Mouse (Mus musculus) limb, embryonic 11.5 days (tissue): ENCODE measurements around the gene Akna. TPM values are rescaled to one million over a fixed set of nuclear protein-coding genes. Genes with fewer than 3 reads are reported as not detected.

ENCODE experiments used
- ATAC-seq: fragments of 200-750 bp; cut with Nextera tagmentation; 2 replicates; pipeline ENCODE4 v1.8.0; 2017; ENCODE audit warnings: low read depth; ENCODE audit not compliant: insufficient number of reproducible peaks, low FRiP score, low TSS enrichment
- DNase-seq: peaks from one replicate; pipeline ENCODE4 v3.0.0-alpha.2; 2015; ENCODE audit warnings: low spot score
- H3K27ac ChIP-seq: fragments of 300-500 bp; sonication (generic); replicated peaks from 2 replicates; pipeline ENCODE4 v1.5.1; 2014; ENCODE audit warnings: low read depth, mild to moderate bottlenecking, low read length
- H3K27me3 ChIP-seq: fragments of 300-500 bp; sonication (generic); 2 replicates; pipeline ENCODE4 v1.6.1; 2014; ENCODE audit warnings: mild to moderate bottlenecking, low read length, mixed read lengths; ENCODE audit not compliant: control insufficient read depth, insufficient read depth
- H3K36me3 ChIP-seq: fragments of 300-500 bp; sonication (generic); 2 replicates; pipeline ENCODE4 v1.6.1; 2014; ENCODE audit warnings: mild to moderate bottlenecking, low read length, moderate library complexity, mixed read lengths; ENCODE audit not compliant: control insufficient read depth, insufficient read depth
- H3K4me1 ChIP-seq: fragments of 300-500 bp; sonication (generic); 2 replicates; pipeline ENCODE4 v1.6.1; 2014; ENCODE audit warnings: low read length, mixed read lengths; ENCODE audit not compliant: control insufficient read depth, insufficient read depth
- H3K4me2 ChIP-seq: fragments of 300-500 bp; sonication (generic); 2 replicates; pipeline ENCODE4 v1.6.1; 2014; ENCODE audit warnings: low read depth, mild to moderate bottlenecking, moderate library complexity; ENCODE audit not compliant: severe bottlenecking
- H3K4me3 ChIP-seq: fragments of 300-500 bp; sonication (generic); 2 replicates; pipeline ENCODE4 v1.5.1; 2014; ENCODE audit warnings: low read depth, low read length
- H3K9ac ChIP-seq: fragments of 300-500 bp; sonication (generic); 2 replicates; pipeline ENCODE4 v1.6.1; 2014; ENCODE audit warnings: mild to moderate bottlenecking, low read length
- H3K9me3 ChIP-seq: fragments of 300-500 bp; sonication (generic); 2 replicates; pipeline ENCODE4 v1.6.1; 2016; ENCODE audit warnings: low read length; ENCODE audit not compliant: control insufficient read depth
- WGBS: fragments of 180-500 bp; shearing (Covaris S2); extraction: QIAGEN DNeasy Blood & Tissue Kit; methylation state at CpG from one replicate; pipeline ENCODE4 v1.1.7; 2014; 5-methylcytosine and 5-hydroxymethylcytosine counted together
- polyA plus RNA-seq: library from polyadenylated mRNA; unstranded; fragments of >200 nt; fragmentation: Nextera tagmentation; extraction: Ambion mirVana; gene quantifications from 2 replicates; pipeline ENCODE4 v1.2.1, GENCODE M21; 2014

Gene Akna
- polyA plus RNA-seq, 1 experiment from 2014 or later: 9.5 TPM

DNA sequence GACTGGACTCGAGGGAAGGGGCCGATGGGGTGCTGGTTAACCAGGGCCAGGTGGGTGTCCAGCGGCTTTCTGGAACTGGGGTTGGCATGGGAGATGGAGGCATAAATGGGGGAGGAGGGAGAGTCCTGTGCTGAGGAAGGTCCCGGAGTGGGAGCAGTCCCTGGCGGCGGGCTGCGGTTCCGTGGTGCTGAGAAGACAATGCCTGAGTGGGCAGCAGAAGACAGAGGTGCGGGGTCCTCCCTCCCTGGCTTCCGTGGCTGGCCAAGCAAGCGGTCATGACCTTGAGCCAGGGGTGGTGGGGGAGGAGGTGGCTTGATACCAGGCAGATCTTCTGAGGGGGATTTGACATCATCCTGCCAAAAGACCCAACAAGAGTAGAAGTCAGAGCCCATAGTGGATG, 15.1 kb upstream of the Akna start:
- Histone ChIP-seq H3K27ac (no peak overlapping the region), H3K4me2 (no peak overlapping the region), H3K9me3 (no peaks in the 10 kb centered on the region), H3K9ac (no peak overlapping the region), H3K36me3 (no peaks in the 10 kb centered on the region), H3K4me1 (0 out of 2 replicates have a peak, but pooled peaks cover 3% of the 10 kb centered on the region), H3K27me3 (no peaks in the 10 kb centered on the region), H3K4me3 (no peak overlapping the region)
- ATAC-seq: no peak
- 80% methylated on average over 11 of the region's 11 CpGs for WGBS
- no peak for DNase-seq

DNA sequence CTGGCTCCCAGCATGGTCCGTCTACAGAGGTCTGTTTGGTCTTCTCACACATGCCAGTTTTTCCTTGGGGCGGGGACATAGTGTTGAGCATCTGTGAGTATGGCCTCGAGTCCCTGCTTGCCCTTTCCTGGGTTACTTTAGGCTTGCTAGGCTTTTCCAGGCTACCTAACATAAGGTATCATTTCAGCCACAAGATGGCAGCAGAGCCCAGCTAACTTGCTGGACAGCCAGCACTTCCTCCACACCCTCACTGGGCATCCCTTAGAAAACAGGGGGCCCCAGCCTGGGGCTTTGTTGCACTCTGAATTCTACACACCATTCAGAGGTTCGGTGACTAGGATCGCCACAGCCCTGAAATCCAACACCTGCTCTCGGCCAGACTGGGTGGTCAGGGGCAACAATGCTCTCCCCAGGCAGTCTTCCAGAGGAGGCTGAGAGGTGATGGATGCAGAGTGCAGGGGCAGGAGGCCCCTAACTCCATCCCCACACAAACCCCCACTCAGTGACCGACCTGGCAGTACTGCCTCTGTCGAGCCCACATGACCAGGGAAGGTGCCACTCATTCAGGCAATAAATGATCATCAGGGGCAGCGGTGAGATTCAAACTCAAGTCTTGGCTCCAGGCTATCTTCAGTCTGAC, 14.3 kb upstream of the Akna start:
- WGBS: 26% methylated on average over 9 of the region's 9 CpGs
- Histone ChIP-seq H3K4me2 (no peak overlapping the region), H3K4me3 (no peak overlapping the region), H3K9ac (no peak overlapping the region), H3K27ac (no peak overlapping the region), H3K9me3 (no peaks in the 10 kb centered on the region), H3K27me3 (no peaks in the 10 kb centered on the region), H3K36me3 (no peaks in the 10 kb centered on the region), H3K4me1 (0 out of 2 replicates have a peak, but pooled peaks cover 3% of the 10 kb centered on the region)
- peak; percentile 91 for DNase-seq
- ATAC-seq: peak; percentile 62

DNA sequence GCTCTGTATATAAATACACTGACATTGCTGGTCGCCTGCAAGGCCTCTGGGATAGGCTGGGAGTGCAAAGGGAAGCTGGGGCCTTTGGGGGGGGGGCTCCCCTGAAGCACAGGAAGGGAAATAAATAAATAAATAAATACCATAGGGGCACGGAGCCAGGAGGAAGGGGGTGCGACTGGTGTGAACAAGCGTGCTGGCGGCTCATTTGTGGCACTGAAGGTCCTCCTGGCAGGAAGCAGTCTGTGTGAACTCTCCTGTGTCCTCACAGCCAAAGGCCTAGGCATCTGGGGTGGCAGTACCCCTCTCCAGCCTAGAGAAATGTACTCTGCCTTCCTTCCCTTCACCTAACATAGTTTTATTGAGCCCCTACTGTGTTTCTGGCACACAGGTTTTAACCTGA, 11.8 kb upstream of the Akna start:
- Histone ChIP-seq H3K36me3 (no peaks in the 10 kb centered on the region), H3K9me3 (no peaks in the 10 kb centered on the region), H3K27ac (no peak overlapping the region), H3K27me3 (no peaks in the 10 kb centered on the region), H3K4me1 (0 out of 2 replicates have a peak, but pooled peaks cover 3% of the 10 kb centered on the region), H3K9ac (no peak overlapping the region), H3K4me2 (no peak overlapping the region), H3K4me3 (no peak overlapping the region)
- ATAC-seq (no peak), DNase-seq (no peak)
- WGBS: 89% methylated on average over 5 of the region's 5 CpGs

DNA sequence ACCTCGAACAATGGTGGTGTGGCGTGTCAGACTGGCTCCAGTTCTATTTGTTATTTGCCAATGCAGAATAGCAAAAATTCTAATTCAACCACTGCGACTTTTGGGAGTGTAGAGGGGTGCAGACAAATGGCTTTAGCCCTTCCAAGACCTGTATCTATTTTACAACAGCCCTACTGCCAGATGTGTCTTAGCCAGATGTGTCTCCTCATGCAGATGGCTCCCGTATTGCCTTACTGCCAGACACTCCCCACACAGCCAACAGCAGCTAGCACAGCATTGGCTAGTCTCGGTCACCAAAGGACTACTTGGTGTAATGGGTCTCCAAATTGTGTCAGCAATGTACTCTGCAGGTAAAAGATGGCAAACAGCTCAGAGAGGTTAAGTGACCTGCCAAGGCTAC, 8.1 kb upstream of the Akna start:
- Histone ChIP-seq H3K4me2 (no peak overlapping the region; the same call in 1 of the 2 replicates), H3K4me1 (peaks cover 7% of the 10 kb centered on the region), H3K36me3 (no peaks in the 10 kb centered on the region), H3K27me3 (no peaks in the 10 kb centered on the region), H3K9me3 (no peaks in the 10 kb centered on the region), H3K4me3 (no peak overlapping the region), H3K27ac (no peak overlapping the region), H3K9ac (no peak overlapping the region)
- ATAC-seq (no peak), DNase-seq (no peak)
- 56% methylated on average over 5 of the region's 5 CpGs for WGBS

DNA sequence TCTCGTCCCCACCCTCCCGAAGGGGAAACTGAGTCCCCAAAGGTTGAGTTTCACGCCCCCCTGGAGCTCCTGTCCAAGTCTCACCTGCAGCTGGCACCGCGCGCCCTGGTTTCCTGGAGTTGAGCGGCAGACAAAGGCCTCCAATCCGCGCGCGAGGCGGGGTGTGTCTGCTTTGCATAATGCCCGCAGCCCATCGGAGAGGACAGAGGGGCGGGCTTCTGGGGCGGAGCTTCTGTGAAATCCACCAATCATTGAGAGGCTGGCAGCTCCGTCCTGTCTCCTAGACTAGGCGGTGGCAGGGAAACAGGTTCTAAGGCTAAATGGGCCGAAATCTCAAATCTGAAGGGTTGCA, 7.4 kb upstream of the Akna start:
- Histone ChIP-seq H3K9me3 (no peaks in the 10 kb centered on the region), H3K4me1 (peaks cover 7% of the 10 kb centered on the region), H3K36me3 (no peaks in the 10 kb centered on the region), H3K9ac (peak overlapping the region; percentile 43), H3K4me2 (peak overlapping the region; percentile 90), H3K27me3 (no peaks in the 10 kb centered on the region), H3K27ac (peak overlapping the region; percentile 10; the same call in 1 of the 2 replicates), H3K4me3 (peak overlapping the region; percentile 56)
- DNase-seq (peak; percentile 97), ATAC-seq (peak; percentile 84)
- WGBS: under 1% methylated on average over 19 of the region's 19 CpGs

DNA sequence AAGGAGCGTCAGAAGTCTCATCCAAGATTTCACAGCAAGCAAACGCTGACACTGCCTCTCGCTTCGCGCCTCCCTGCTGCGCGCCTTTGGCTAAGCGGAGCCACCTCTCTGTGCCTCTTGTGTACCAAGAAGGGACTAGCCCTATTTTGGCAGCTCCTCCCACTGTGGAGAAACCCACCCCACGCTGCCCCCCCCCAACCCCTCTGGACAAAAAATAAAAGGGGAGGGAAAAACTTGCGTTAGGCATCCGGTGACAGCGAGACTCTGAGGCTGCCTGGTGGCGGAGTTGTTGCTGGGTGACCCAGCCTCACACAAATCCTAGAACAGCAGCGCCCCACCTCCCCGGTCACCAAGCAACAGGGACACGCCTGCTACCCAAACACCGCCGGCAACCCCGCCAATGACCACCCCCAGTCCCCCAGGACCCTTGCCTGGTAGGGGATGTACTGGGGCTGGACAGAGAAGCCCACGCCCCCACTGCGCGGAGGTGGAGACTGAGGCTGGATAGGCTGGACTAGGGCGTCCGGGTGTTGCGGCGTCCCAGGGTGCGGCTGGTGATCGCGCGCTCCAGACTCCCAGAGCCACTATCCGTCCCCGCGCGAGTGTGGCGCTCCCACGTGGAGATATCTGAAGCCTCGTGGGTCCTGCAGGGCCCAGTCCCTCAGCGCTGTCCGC, 6.9 kb upstream of the Akna start:
- Histone ChIP-seq H3K9me3 (no peaks in the 10 kb centered on the region), H3K4me3 (peak overlapping the region; percentile 56), H3K4me1 (peaks cover 7% of the 10 kb centered on the region), H3K27me3 (no peaks in the 10 kb centered on the region), H3K9ac (peak overlapping the region; percentile 43), H3K4me2 (peak overlapping the region; percentile 90), H3K36me3 (no peaks in the 10 kb centered on the region), H3K27ac (peak overlapping the region; percentile 10; the same call in 1 of the 2 replicates)
- DNase-seq (peak; percentile 81), ATAC-seq (peak; percentile 79)
- WGBS: under 1% methylated on average over 39 of the region's 39 CpGs

DNA sequence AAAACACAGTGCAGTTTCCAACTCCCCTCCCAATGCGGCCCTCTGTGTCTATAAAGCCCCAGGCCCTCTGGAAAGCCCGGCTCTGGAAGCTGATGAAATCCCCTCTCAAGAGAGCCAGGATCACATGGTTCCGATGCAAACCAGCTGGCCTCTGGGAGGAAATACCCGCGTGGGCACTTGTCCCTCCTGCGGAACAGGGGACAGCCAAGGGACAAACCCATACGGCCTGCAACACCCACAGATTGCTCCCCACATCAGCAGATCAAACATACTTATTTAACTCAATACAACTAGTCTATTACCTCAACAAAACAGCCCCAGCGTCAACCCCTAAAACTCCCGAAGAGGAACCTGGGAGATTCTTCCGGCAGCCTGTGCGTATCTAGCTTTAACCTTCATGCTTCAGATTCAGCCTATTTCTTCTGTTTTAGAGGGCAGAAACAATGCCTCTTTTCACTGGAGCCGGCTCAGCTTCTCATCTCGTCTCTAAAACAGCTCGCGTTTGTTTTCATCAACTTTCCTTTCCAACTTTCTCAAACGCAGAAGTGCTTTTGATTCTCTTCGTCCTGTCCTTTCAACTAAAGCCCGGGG, 6.3 kb upstream of the Akna start:
- Histone ChIP-seq H3K27me3 (no peaks in the 10 kb centered on the region), H3K4me2 (peak overlapping the region; percentile 90), H3K4me1 (peaks cover 12% of the 10 kb centered on the region), H3K9ac (peak overlapping the region; percentile 43), H3K4me3 (peak overlapping the region; percentile 56), H3K27ac (no peak overlapping the region; the same call in 1 of the 2 replicates), H3K9me3 (no peaks in the 10 kb centered on the region), H3K36me3 (no peaks in the 10 kb centered on the region)
- no peak for ATAC-seq
- peak; percentile 53 for DNase-seq
- 4% methylated on average over 18 of the region's 18 CpGs for WGBS

DNA sequence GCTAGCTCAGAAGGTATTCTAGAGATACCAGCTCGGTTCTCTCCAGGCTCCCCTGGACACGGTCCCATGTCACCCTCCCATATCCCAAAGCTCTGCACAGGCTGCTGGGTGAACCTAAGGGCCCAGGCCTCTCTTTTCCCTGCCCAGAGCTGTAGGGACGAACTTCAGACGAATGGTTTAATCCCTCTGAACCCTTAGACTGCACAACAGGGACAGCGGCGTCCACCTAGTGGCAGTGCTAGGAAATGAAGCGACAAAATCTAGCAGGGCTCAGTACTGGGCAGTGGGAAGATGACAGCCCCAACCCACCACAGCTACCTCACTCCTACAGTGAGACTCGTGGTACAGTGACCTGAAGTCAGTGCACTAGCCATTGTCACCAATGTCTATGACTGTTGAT, 5.5 kb upstream of the Akna start:
- Histone ChIP-seq H3K4me1 (peaks cover 20% of the 10 kb centered on the region), H3K4me3 (no peak overlapping the region), H3K9ac (no peak overlapping the region), H3K27ac (no peak overlapping the region), H3K9me3 (no peaks in the 10 kb centered on the region), H3K27me3 (no peaks in the 10 kb centered on the region), H3K36me3 (no peaks in the 10 kb centered on the region), H3K4me2 (peak overlapping the region; percentile 90; the same call in 1 of the 2 replicates)
- WGBS: 10% methylated on average over 8 of the region's 8 CpGs
- ATAC-seq (peak; percentile 55), DNase-seq (peak; percentile 80)
